ENCODE assay signal across 11 mouse cellular contexts in genomic region chr9:92045472-92045905, GRCm38 (mm10).
DNase-seq lines count a peak whose midpoint lies in the region; ATAC-seq lines count a peak whose summit lies in the region.
"Had no signal": no experiment of that assay in that cellular context is flagged by ENCODE, and none has a peak within 500 bp of the region (broad histone marks: within the 10 kb centered on the region; RNA-seq: fewer than 3 reads in every experiment).

No protein-coding gene starts in this region.

- H3K4me3 ChIP-seq in hindbrain, embryonic 15.5 days = no peak overlapping the region
- H3K4me3 ChIP-seq: limb, embryonic 15.5 days had no signal

- peak; percentile 50; the same call in 1 of the 2 replicates for ATAC-seq in frontal cortex, adult (ENCODE audit: low TSS enrichment)
- ATAC-seq in hindbrain, embryonic 15.5 days (ENCODE audit: low FRiP score, low read depth) = 0 out of 2 replicates have a peak, but pooled peaks have one; percentile 38
- ATAC-seq: inflammation-experienced regulatory T-cells, adult 6 months had no signal

- WGBS in hindbrain, embryonic 15.5 days = 48% methylated on average over 3 of the region's 3 CpGs

- intact Hi-C loops in heart, postnatal 14 days (cut with DNase I) = no loop called here

- no peaks in the 10 kb centered on the region for H3K9me3 ChIP-seq in hindbrain, embryonic 15.5 days
- H3K9me3 ChIP-seq: limb, embryonic 15.5 days had no signal

- H3K9ac ChIP-seq in hindbrain, embryonic 15.5 days = no peak overlapping the region
- H3K9ac ChIP-seq: limb, embryonic 15.5 days had no signal

- H3K4me2 ChIP-seq in hindbrain, embryonic 15.5 days = no peak overlapping the region
- H3K4me2 ChIP-seq: limb, embryonic 15.5 days had no signal

- no peak overlapping the region for H3K27ac ChIP-seq in hindbrain, embryonic 15.5 days (replicated peaks)
- H3K27ac ChIP-seq: limb, embryonic 15.5 days had no signal

- no peaks in the 10 kb centered on the region for H3K27me3 ChIP-seq in hindbrain, embryonic 15.5 days
- H3K27me3 ChIP-seq: limb, embryonic 15.5 days had no signal

- no peaks in the 10 kb centered on the region for H3K4me1 ChIP-seq in hindbrain, embryonic 15.5 days (replicated peaks)
- H3K4me1 ChIP-seq: limb, embryonic 15.5 days had no signal

- DNase-seq in frontal cortex, postnatal 25 days (ENCODE audit: low spot score in 2 of 2) = no peak
- DNase-seq in right cerebral cortex, postnatal 25 days = peak; percentile 4
- no peak for DNase-seq in right cerebral cortex, postnatal 14 days
- DNase-seq in urinary bladder, adult 2 months (ENCODE audit: low spot score) = no peak
- no peak for DNase-seq in heart, postnatal 14 days
- DNase-seq in adrenal gland, postnatal 10 days = no peak
- DNase-seq: gastrocnemius, postnatal 36 days had no signal

- no peaks in the 10 kb centered on the region for H3K36me3 ChIP-seq in hindbrain, embryonic 15.5 days
- H3K36me3 ChIP-seq: limb, embryonic 15.5 days had no signal
